Mouse (Mus musculus): Measurements from ENCODE around the gene Glcci1.

Glcci1 gene

DNA sequence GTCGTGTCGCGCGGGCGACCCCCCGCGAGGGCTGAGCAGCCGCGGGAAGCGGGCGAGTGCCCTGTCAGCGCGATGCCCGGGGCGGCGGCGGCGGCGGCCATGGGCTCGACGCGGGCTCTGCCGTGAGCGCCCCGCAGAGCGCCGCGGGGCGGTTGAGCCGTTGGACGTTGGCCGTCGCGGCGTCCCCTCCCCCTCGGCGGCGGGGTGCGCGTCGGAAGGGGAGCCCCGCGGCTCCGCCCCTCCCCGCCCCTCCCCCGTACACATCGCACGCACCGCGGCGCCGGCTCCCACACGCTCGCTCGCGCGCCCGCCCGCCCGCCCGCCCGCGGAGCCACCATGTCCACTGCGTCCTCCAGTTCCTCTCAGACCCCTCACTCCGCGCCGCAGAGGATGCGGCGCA is at the start of gene Glcci1:
Gene Glcci1 (plus strand): TSS at position 50 of the 400 bp plus-strand sequence.
- DNase-seq (ENCODE audit: low spot score in 2 of 2) = peak; percentile 60 to 70

DNA sequence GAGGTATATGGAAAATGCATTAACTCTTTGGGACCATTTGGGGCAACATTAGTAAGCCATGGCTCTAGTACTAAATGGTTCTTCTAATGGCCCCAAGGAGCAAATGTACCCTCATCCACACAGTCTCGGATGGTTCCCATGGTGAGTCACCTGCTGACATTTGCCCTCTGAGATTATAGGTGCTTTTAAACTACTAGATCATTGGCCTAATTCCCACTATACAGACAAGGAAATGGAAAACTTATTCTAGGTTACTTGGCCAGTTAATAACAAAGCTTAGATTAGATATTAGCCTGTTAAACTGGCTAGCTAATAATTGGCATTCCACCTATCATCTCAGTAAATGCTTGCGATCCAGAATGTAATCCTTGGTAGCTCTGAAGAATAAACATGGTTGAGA is 47.0 kb upstream of the Glcci1 start:
- DNase-seq (ENCODE audit: low spot score in 2 of 2) = no peak

DNA sequence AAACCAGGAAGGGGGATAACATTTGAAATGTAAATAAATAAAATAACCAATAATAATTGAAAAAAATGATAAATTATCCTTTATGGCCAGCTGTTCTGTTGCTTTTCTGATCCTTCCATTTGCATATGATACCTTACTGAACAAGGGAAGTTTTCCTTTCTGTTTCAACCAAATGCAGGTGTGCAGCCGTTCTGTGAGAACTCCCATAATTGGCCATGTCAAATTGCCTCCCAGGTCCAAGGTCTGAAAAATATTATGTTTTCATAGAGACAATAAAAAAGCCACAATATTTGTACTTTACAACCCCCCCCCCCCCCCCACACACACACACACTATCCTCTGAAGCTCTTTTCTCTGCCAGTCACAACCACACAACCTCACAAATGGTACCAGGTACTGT is 44.0 kb upstream of the Glcci1 start:
- no peak for DNase-seq (ENCODE audit: low spot score in 2 of 2)

- DNase-seq (ENCODE audit: low spot score in 2 of 2) = no peak
Measured at GRCm38 (mm10) chr6:8465985-8466384, 43.4 kb upstream of the Glcci1 start.

DNA sequence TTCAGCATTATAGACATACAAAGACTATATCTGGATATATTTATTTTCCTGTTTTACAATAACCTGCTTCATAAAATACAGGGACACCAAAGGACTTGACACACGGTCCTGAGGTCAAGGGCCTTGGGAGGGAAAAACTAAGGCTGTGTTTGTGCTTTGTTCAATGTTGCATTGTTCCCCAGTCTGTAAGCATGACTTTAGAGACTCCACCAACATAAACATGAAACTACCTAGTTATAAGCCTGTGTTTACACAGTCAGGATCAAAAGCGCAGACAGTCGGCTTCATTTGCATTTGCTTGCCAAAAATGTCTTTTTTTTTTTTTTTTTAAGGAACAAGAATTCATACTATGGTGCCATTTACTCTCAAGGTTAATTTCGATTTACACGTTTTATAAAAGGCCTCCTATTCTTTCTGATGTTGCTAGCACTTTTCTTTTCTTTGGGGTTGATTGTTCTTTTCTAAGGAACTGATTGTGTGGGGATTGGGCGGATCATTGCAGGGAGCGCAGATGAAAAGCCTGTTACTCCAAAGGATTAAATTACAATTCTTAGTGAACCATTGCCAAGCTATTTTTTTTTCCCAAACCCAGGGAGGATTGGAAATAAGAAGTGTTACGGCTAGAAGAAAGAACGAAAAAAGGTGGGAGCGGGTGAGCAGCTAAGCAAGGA is 41.6 kb upstream of the Glcci1 start:
- no peak for DNase-seq (ENCODE audit: low spot score in 2 of 2)

DNA sequence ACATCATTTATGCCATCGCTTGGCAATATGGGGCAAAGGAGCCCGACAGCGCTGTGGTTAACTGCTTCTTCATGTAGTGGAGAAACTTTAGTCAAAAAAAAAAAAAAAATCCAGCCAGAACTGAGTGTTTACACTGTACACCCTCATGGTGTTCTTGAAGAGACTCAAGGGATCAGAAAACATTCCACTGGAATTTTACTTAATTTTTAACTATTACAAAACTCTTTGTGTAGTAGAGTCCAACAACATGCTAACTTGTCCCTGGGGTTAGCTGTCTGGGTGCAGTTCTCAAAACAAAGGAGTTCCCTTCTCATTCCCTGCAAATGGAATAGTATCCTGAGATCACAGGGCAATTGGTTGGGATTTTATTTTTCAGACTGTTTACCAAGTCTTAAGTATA is 39.5 kb upstream of the Glcci1 start:
- no peak for DNase-seq (ENCODE audit: low spot score in 2 of 2)

GRCm38 (mm10) chr6:8472125-8472524 is 37.3 kb upstream of the Glcci1 start:
- DNase-seq (ENCODE audit: low spot score in 2 of 2) = no peak

- DNase-seq (ENCODE audit: low spot score in 2 of 2) = peak in 1 of 2 experiments; percentile 20
Measured at GRCm38 (mm10) chr6:8472915-8473314, 36.5 kb upstream of the Glcci1 start.

- no peak for DNase-seq (ENCODE audit: low spot score in 2 of 2)
Measured at GRCm38 (mm10) chr6:8473498-8473897, 35.9 kb upstream of the Glcci1 start.

DNA sequence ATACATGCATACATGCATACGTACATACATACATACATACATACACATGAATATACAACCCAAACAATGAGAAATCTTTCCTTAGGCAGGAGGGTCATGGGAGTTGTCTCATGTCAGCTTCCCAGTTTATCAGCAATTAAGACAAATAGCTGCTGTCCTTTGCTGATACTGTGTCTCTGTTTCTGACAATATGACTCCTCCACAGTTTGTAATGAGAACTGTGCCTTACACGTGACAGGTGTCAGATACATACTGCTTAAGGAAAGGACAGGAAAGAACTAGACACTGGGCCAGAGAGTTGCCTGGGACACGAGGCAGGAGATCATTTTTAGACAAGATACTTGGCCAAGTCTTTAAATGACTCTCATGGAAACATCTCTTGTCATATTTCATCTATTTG is 35.1 kb upstream of the Glcci1 start:
- no peak for DNase-seq (ENCODE audit: low spot score in 2 of 2)

- DNase-seq (ENCODE audit: low spot score in 2 of 2) = no peak
Measured at GRCm38 (mm10) chr6:8474820-8475219, 34.6 kb upstream of the Glcci1 start.

DNA sequence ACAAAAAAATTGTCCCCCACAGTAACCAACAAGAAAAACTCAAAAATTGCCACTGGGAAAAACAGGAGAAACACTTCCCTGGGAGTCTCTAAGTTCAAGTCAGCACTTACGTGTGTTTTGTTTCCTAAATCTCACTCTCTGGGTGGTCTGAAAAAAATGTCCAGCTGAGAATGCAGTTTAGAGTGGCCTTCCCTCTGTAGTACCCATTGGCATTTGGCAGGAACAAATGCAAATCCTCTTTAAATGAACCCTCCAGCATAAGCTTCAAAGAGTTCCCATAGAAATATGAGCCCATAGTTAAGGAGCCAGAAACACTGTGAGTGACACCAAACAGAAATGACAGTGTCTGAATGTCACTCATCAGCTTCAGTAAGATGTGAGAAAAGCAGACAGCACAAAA is 30.2 kb upstream of the Glcci1 start:
- DNase-seq (ENCODE audit: low spot score in 2 of 2) = no peak

DNA sequence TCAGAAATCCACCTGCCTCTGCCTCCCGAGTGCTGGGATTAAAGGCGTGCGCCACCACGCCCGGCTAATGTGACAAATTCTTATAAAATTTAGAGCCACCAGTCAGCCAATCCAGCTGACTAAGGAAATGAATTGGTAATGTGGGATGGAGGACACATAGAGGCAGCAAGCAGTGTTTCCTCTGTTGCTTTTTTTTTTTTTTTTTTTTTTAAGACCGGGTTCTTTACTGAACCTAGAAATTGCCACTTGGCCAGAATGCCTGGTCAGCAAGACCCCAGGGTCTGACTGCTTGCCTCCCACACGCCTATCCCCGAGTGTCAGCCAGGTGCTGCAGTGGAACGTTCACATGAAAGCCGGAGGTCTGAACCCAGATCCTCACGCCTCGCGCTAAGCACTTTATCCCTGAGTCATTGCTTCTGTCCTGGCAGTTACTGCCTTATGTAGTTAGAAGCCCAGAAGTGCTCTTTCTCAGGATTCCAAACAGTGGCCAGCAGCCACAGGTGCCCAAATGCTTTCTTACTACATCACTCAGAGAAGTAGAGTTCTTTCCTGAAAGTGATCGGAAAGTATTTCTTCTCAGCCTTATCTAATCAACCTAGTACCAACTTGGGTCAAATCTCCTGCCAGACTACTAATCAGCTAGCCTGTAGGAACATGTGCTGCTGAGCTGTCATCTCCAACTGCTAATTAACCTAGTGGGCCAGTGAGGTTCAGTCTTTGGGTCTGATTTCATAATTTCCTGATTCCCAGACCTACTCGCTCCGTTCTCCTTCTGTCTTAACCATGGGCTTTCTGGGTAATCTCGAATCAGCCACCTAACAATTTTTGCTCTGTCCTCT is 24.7 kb upstream of the Glcci1 start:
- DNase-seq (ENCODE audit: low spot score in 2 of 2) = no peak

GRCm38 (mm10) chr6:8485414-8486175 is 23.8 kb upstream of the Glcci1 start:
- no peak for DNase-seq (ENCODE audit: low spot score in 2 of 2)

- no peak for DNase-seq (ENCODE audit: low spot score in 2 of 2)
Measured at GRCm38 (mm10) chr6:8486391-8487043, 22.9 kb upstream of the Glcci1 start.

DNA sequence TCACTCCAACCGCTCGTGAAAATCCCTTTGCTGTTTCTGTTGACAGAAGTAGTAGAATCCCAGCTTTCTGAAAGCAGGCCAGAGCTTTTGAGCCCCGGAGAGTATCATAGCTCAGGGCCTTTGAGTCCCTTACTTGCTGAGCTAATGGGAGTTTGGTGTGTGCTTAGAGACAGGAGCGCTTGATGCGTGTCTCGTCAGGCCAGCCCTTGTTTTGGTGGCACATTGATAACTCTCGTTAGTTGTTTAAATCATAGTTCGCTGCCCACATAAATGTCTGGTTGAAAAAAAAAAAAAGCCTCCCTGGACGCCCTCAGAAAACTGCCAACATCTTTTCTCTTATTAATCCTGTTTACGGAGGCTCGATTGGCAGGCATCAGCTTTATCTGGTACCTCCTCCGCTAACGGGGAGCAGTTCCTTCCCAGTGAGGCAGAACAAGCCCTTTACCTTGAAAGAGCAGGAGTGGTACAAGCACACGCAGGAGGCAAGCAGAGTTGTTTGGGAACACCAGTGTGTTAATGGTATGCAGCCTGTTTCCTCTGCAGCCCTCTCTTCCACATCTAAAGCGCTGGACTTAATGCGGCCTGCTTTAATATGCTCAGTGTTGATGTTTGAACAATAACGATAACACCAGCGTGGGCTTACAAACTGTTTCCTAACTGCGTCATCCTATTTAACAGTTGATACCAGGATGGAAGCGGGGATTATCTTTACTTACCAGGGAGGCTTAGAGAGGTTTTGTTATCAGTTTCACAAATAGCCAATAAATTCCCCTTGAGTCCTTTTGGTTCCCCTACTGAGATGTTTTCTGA is 22.2 kb upstream of the Glcci1 start:
- no peak for DNase-seq (ENCODE audit: low spot score in 2 of 2)

DNA sequence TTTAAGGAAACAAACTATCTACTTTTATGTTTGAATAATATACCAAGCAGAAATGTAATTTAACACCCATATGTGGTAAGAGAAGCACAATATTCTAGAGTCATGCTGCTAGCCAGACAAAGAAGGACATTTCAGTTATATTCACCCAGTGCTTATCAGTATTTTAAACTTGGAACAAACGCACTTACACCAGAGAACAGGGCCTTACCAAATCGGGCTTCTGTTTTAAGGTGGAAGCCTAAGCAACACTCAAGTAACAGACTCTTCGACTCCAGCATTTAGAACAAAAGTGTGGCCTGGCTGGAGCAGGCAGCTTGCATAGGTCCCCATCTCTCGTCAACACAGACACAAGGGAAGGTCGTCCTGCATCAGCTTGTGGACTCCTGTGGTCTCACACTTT is 21.2 kb upstream of the Glcci1 start:
- DNase-seq (ENCODE audit: low spot score in 2 of 2) = no peak

DNA sequence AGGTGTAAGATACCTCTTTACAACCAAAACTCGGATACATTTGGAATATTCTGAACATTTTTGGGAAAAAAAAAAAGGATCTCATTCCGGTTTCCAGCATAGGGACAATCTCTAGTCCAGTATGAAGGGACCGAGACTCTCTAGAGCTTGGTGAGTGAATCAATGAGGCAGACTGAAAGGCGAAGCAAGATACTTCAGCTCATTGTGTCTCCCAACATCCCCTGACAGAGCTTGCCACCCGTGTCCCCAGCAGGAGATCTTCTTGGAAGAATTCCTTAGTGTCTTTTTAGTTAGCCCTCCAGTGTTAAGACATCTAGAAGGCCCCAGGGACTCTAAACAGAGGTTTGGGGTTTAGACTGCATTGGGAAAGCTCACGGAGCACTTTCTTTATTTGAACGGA is 20.1 kb upstream of the Glcci1 start:
- DNase-seq (ENCODE audit: low spot score in 2 of 2) = no peak

GRCm38 (mm10) chr6:8489938-8490585 is 19.3 kb upstream of the Glcci1 start:
- no peak for DNase-seq (ENCODE audit: low spot score in 2 of 2)

- no peak for DNase-seq (ENCODE audit: low spot score in 2 of 2)
Measured at GRCm38 (mm10) chr6:8492248-8492647, 17.2 kb upstream of the Glcci1 start.
